Mouse (Mus musculus): ENCODE measurements around the gene Stmn3.

DNA sequence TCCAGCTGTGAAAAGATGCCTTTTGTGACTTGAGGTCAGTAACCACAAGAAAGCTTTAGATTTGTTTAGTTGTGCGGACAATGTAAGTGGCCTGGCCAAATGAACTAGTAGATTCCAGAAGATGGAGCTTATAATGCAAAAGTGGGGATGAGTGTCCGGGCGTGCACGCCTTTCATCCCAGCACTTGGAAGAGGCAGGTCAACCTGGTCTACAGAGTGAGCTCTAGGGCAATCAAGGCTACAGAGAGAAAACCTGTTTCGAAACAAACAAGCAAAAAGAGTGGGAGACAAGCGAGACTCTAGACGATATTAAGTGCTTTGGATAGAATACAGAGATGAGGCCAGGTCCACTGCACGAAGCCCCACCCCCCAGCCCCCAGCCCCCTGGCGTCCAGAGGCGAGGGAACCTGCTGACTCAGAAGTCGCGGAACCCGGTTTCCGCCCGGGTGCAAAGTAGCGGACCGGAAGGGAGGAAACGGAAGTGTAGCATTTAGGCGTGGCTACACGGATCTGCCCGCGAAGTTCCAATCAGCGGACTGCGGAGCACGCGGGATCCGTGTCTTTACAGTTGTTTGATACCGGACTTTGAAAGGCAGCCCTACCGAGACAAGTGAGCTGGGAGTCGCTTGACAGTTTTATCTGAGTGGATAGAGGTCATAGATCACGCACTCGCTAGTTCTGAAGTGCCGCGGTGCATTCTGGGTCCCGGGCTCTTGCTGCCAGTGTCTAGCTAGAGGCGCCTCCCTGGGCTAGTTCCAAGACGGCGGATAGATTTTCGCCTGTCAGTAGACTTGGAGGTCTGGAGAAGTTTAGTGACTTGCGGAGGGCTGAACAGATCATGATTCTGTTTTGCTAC, 5.2 kb upstream of the Stmn3 start, which contains the start of gene Rtel1:
- TF ChIP-seq GATA1 (IDR thresholded peaks at IDR 0.05; ENCODE audit: borderline replicate concordance, low read length) (no peak), FLI1 (IDR thresholded peaks at IDR 0.05; ENCODE audit: low read length) (peak; percentile 92; the same call in 1 of the 2 replicates)
